Mouse (Mus musculus): ENCODE data around the gene Pja2.

GRCm38 (mm10) chr17:64346135-64346534, 14.4 kb upstream of the Pja2 start:
- TF ChIP-seq CTCF (IDR thresholded peaks at IDR 0.05; ENCODE audit: control insufficient read depth, insufficient read depth, low read length): no peak
- no peak for TF ChIP-seq POLR2A (IDR thresholded peaks at IDR 0.05; ENCODE audit: borderline replicate concordance, control insufficient read depth, low read depth, low read length)

Measured in bone marrow, adult 2 months (tissue).